Mouse (Mus musculus) limb, embryonic 11.5 days (tissue): ENCODE data around the gene Acox1. TPM values are rescaled to one million over a fixed set of nuclear protein-coding genes. Genes with fewer than 3 reads are reported as not detected.

ENCODE experiments used
- ATAC-seq: fragments of 200-750 bp; cut with Nextera tagmentation; 2 replicates; pipeline ENCODE4 v1.8.0; 2017; ENCODE audit warnings: low read depth; ENCODE audit not compliant: insufficient number of reproducible peaks, low FRiP score, low TSS enrichment
- DNase-seq: peaks from one replicate; pipeline ENCODE4 v3.0.0-alpha.2; 2015; ENCODE audit warnings: low spot score
- H3K27ac ChIP-seq: fragments of 300-500 bp; sonication (generic); replicated peaks from 2 replicates; pipeline ENCODE4 v1.5.1; 2014; ENCODE audit warnings: low read depth, mild to moderate bottlenecking, low read length
- H3K27me3 ChIP-seq: fragments of 300-500 bp; sonication (generic); 2 replicates; pipeline ENCODE4 v1.6.1; 2014; ENCODE audit warnings: mild to moderate bottlenecking, low read length, mixed read lengths; ENCODE audit not compliant: control insufficient read depth, insufficient read depth
- H3K36me3 ChIP-seq: fragments of 300-500 bp; sonication (generic); 2 replicates; pipeline ENCODE4 v1.6.1; 2014; ENCODE audit warnings: mild to moderate bottlenecking, low read length, moderate library complexity, mixed read lengths; ENCODE audit not compliant: control insufficient read depth, insufficient read depth
- H3K4me1 ChIP-seq: fragments of 300-500 bp; sonication (generic); 2 replicates; pipeline ENCODE4 v1.6.1; 2014; ENCODE audit warnings: low read length, mixed read lengths; ENCODE audit not compliant: control insufficient read depth, insufficient read depth
- H3K4me2 ChIP-seq: fragments of 300-500 bp; sonication (generic); 2 replicates; pipeline ENCODE4 v1.6.1; 2014; ENCODE audit warnings: low read depth, mild to moderate bottlenecking, moderate library complexity; ENCODE audit not compliant: severe bottlenecking
- H3K4me3 ChIP-seq: fragments of 300-500 bp; sonication (generic); 2 replicates; pipeline ENCODE4 v1.5.1; 2014; ENCODE audit warnings: low read depth, low read length
- H3K9ac ChIP-seq: fragments of 300-500 bp; sonication (generic); 2 replicates; pipeline ENCODE4 v1.6.1; 2014; ENCODE audit warnings: mild to moderate bottlenecking, low read length
- H3K9me3 ChIP-seq: fragments of 300-500 bp; sonication (generic); 2 replicates; pipeline ENCODE4 v1.6.1; 2016; ENCODE audit warnings: low read length; ENCODE audit not compliant: control insufficient read depth
- WGBS: fragments of 180-500 bp; shearing (Covaris S2); extraction: QIAGEN DNeasy Blood & Tissue Kit; methylation state at CpG from one replicate; pipeline ENCODE4 v1.1.7; 2014; 5-methylcytosine and 5-hydroxymethylcytosine counted together
- polyA plus RNA-seq: library from polyadenylated mRNA; unstranded; fragments of >200 nt; fragmentation: Nextera tagmentation; extraction: Ambion mirVana; gene quantifications from 2 replicates; pipeline ENCODE4 v1.2.1, GENCODE M21; 2014

The Acox1 gene
- polyA plus RNA-seq, 1 experiment from 2014 or later = 19.4 TPM

DNA sequence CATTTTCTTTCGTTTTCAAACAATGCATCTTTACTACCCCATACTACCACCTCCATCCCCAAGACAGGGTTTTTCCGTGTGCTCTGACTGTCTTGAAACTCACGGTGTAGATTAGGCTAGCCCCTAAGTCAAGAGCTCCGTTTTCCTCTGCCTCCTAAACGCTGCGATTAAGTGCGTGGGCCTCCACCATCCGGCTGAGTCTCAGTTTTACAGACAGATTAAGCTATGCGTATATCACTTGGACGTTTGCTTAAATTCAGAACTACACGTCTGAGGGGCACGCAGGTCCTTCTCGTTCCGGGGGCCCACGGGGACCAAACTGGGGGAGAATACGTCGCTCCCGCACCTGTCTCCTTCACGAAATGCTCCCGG, 60.8 kb downstream of the Acox1 start:
- no peak for ATAC-seq
- Histone ChIP-seq H3K4me3 (peak overlapping the region; percentile 92), H3K9ac (peak overlapping the region; percentile 72), H3K27ac (no peak overlapping the region; the same call in 1 of the 2 replicates), H3K4me1 (peaks cover 3% of the 10 kb centered on the region; the same call in 1 of the 2 replicates), H3K9me3 (no peaks in the 10 kb centered on the region), H3K4me2 (peak overlapping the region; percentile 43), H3K27me3 (no peaks in the 10 kb centered on the region), H3K36me3 (peaks cover 12% of the 10 kb centered on the region; the same call in 1 of the 2 replicates)
- DNase-seq = no peak
- WGBS = under 1% methylated on average over 20 of the region's 20 CpGs

- Histone ChIP-seq H3K4me1 (peaks cover 15% of the 10 kb centered on the region), H3K4me2 (no peak overlapping the region), H3K27me3 (no peaks in the 10 kb centered on the region), H3K27ac (no peak overlapping the region), H3K36me3 (peaks cover 8% of the 10 kb centered on the region; the same call in 1 of the 2 replicates), H3K9me3 (no peaks in the 10 kb centered on the region), H3K9ac (no peak overlapping the region), H3K4me3 (no peak overlapping the region)
- DNase-seq = no peak
- 79% methylated on average over 10 of the region's 10 CpGs for WGBS
- ATAC-seq = no peak
Observed at GRCm38 (mm10) chr11:116134171-116134570, 64.7 kb downstream of the Acox1 start.

GRCm38 (mm10) chr11:116133497-116133896, 65.3 kb downstream of the Acox1 start:
- Histone ChIP-seq H3K9ac (no peak overlapping the region), H3K4me2 (no peak overlapping the region), H3K4me3 (no peak overlapping the region), H3K27ac (no peak overlapping the region), H3K9me3 (no peaks in the 10 kb centered on the region), H3K27me3 (no peaks in the 10 kb centered on the region), H3K36me3 (peaks cover 8% of the 10 kb centered on the region; the same call in 1 of the 2 replicates), H3K4me1 (peaks cover 15% of the 10 kb centered on the region)
- DNase-seq = no peak
- ATAC-seq = no peak
- WGBS = 54% methylated on average over 5 of the region's 5 CpGs

- 84% methylated on average over 16 of the region's 16 CpGs for WGBS
- ATAC-seq = no peak
- no peak for DNase-seq
- no peak overlapping the region for H3K4me2 ChIP-seq
- H3K9ac ChIP-seq = no peak overlapping the region
- H3K27ac ChIP-seq = no peak overlapping the region
- H3K27me3 ChIP-seq = no peaks in the 10 kb centered on the region
- peaks cover 8% of the 10 kb centered on the region; the same call in 1 of the 2 replicates for H3K36me3 ChIP-seq
- peaks cover 17% of the 10 kb centered on the region for H3K4me1 ChIP-seq
- no peaks in the 10 kb centered on the region for H3K9me3 ChIP-seq
- no peak overlapping the region for H3K4me3 ChIP-seq
Observed at GRCm38 (mm10) chr11:116132366-116133333, 66.2 kb downstream of the Acox1 start.

GRCm38 (mm10) chr11:116131349-116132170, 67.3 kb downstream of the Acox1 start:
- peaks cover 8% of the 10 kb centered on the region; the same call in 1 of the 2 replicates for H3K36me3 ChIP-seq
- H3K4me3 ChIP-seq = peak overlapping the region; percentile 46
- peaks cover 22% of the 10 kb centered on the region for H3K4me1 ChIP-seq
- DNase-seq (no peak), ATAC-seq (no peak)
- 0 out of 2 replicates have a peak overlapping the region, but pooled peaks have one; percentile 32 for H3K9ac ChIP-seq
- no peak overlapping the region for H3K27ac ChIP-seq
- H3K27me3 ChIP-seq = no peaks in the 10 kb centered on the region
- H3K4me2 ChIP-seq = peak overlapping the region; percentile 80; the same call in 1 of the 2 replicates
- WGBS = 84% methylated on average over 15 of the region's 15 CpGs
- no peaks in the 10 kb centered on the region for H3K9me3 ChIP-seq

DNA sequence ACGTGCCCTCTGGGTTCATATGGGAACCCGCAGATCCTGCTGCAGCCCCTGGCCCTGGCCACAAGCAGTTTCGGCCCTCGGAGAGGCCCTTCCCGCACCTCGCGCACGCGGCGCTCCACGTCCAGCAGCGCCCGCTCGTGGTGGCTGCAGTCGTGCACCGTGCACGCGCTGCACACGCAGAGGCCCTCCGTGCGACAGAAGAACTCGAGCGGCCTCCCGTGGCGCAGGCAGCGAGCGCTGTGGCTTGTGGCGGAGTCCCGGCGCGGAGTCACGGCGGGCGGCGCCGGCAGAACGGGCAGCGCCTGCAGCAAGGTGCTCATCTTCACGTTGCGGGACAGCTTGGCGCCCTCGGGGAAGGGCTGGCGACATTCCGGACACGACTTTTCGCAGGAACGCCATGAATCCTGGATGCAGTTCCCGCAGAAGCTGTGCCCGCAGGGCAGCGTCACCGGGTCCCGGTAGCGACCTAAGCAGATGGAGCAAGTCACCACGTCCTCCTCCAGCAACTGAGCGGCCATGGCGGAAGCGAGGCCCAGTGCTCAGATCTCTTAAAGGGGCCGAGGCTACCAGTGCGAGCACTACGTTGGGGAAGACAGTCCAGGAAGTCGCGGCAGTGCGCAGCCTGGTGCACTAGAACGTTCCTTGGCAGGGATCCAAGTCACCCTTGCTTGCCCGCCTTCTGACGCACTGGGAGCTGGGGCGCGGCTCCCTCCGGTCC, 68.2 kb downstream of the Acox1 start, which contains the start of gene Trim65:
Gene Trim65 (minus strand): TSS at position 641 of the 718 bp plus-strand sequence.
- Histone ChIP-seq H3K9ac (peak within 1 kb of the TSS; percentile 76), H3K4me2 (peak within 1 kb of the TSS; percentile 80), H3K4me3 (peak within 1 kb of the TSS; percentile 46), H3K36me3 (peaks cover 8% of the 10 kb centered on the region; the same call in 1 of the 2 replicates), H3K4me1 (peaks cover 22% of the 10 kb centered on the region), H3K9me3 (no peaks in the 10 kb centered on the region), H3K27me3 (no peaks in the 10 kb centered on the region), H3K27ac (peak within 1 kb of the TSS; percentile 55; the same call in 1 of the 2 replicates)
- ATAC-seq (peak; percentile 60; the same call in 1 of the 2 replicates), DNase-seq (peak; percentile 88)
- 2% methylated on average over 69 of the region's 69 CpGs for WGBS

DNA sequence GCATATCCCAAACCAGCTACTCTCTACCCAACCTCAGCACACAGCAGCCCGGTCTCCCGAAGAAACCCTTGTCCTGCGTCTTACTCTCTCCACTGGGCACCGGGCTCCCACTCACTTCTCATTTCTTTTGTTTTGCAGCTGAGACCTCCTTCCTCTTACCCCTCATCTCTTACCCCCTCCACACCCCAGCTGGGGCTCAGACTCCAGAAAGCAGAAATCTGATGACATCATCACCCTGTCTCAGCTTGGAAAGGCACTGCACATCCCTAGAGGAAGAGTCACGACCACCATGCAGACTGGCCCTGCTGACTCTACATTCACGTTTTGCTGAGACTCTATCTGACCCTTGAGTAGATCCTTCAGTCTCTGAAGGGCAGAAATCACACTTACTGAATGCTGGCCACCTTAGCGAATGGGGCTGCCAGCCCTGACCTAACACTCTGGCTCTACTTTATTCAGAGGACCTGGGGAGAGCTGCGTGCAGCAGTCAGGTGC, 68.8 kb downstream of the Acox1 start:
- peaks cover 7% of the 10 kb centered on the region; the same call in 1 of the 2 replicates for H3K36me3 ChIP-seq

More for the DNA sequence above, 68.8 kb downstream of the Acox1 start:
- peak overlapping the region; percentile 76 for H3K9ac ChIP-seq
- H3K4me2 ChIP-seq = peak overlapping the region; percentile 80
- H3K4me1 ChIP-seq = peaks cover 22% of the 10 kb centered on the region
- DNase-seq (no peak), ATAC-seq (no peak; the same call in 1 of the 2 replicates)
- WGBS = 48% methylated on average over 8 of the region's 8 CpGs
- peak overlapping the region; percentile 46 for H3K4me3 ChIP-seq
- H3K27me3 ChIP-seq = no peaks in the 10 kb centered on the region
- H3K9me3 ChIP-seq = no peaks in the 10 kb centered on the region
- no peak overlapping the region for H3K27ac ChIP-seq
